Mouse (Mus musculus) activated CD4-positive, CD25-positive, alpha-beta regulatory T cell, adult 9 weeks (primary cell): ENCODE measurements around the gene Ntn3. TPM values are rescaled to one million over a fixed set of nuclear protein-coding genes. Genes with fewer than 3 reads are reported as not detected.

ENCODE experiments used
- polyA plus RNA-seq: library from polyadenylated mRNA; unstranded; fragments of 100-300 nt; shearing (Covaris generic); gene quantifications from one replicate; pipeline ENCODE4 v1.2.1, GENCODE M21; 2017

Gene Ntn3
- polyA plus RNA-seq, result not detected

DNA sequence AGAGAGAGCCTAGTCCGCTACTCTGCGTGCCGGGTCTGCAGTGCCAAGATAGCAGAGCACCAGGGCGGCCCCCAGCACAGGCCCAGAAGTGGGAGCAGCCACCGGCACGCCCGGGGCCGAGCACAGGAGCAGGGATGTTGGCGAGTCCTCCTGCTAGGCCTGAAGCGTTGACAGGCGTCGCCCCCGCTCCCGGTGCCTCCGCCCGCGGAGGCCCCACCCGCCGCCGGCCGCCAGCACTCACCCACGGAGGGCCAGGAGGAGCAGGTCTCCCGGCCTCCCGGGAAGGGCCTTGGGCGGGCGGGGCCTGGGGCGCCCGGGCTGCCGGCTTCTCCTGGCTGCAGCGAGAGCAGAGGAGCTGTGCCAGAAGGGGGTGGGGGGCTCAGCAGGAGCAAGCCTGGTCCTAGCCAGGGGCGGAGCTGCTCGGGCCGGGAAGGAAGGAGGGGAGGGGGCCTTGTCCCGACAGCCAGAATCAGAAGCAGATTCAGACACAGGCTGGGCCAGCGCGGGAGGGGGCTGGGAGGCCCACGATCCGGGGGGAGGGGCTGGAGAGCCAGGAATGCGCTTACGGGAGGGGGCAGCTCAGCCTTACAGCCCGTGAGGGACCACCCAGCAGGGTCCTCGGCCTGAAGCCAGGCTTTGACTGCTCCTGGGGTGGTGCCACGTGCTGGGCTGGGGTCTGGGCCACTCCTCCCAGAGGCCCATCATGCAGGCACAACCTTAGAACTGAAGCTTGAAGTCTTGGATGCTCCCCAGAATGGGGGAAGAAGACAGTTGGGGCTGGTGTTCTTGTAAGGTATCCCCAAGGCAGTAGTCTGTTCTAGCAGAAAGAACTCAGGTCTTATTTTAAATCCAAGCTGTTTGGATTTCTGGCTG is at the start of gene Ntn3:
Gene Ntn3 (minus strand): TSS at position 489 of the 873 bp plus-strand sequence.

DNA sequence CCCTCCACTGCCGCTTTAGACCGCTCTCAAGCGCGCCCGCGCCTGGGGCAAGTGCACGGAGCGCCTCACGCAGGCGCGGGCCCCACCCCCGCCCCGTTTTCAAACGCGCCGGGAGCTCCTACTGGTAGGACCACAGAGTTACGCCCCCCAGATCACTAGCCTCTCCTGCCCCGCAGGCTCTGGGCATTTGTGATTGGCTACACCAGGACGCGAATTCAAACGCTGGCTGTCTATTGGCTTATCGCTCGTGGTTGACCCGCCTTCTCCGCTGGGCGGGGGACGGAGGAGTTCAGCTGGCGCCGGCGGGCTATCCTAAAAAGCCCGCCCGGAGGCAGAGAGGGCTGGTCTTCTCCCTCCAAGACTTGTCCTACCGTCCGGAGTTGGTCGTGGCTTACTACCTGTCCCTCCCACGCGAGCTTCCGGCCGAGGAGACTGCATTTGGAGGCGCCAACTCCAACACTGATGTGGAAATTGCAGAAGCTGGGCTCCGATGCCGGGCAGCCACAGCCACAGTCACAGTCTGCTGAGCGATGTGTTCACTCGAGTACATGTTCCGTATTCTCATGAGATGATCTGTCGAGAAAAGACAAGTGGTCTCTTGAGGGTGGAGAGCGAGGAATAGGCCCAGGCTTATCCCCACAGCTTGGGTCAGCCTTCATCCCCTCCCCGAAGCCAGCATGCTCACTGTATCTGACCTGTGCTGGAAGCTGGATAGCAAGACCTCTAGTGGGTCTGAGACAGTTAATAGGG is 42.2 kb upstream of the Ntn3 start, which contains the start of gene Ccnf:
Gene Ccnf (minus strand): TSS at position 165 of the 750 bp plus-strand sequence.

DNA sequence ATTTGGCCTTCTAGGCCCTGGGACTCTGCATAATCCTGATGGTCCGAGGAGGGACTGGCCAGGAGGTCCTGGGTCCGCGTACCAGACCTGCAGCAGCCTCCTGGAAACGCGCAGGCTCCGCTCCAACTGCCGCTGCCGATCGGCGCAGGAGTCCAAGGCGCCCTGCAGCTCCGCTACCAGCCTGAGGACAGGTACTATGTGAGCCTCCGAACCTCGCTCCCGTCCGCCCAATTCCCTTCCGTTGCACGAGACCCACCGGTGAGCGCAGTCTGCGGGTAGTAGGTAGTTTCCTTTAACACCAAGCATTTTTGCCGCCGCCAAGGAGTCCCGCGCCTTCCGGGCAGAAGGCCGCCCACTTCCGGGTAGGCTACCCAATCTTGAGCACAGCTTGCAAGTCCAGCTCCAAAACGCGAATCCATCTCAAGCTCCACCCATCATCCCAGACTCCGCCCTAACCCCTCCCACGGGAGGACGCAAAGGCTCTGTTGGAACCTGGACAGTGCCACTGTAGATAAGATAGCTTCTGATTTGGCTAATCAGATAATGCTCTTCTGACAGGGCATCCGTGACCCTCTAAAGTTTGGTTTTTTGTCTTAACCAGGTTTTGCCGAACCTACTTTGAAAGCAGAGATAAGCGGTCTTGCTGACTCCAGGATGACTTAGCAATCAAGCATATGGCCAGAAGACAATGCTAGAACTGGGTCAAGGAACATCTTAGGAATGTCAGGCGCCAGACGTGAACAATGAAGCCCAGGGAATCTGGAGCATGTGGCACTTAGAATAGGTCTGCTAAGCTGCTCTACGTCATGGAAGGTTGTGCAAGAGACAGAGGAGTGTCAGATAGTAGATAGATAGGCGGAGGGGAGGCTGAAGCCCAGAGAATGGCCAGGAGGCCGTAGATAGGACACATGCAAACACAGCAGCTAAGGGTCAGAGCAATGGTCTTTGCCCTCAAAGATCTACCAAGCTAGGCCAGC is 11.4 kb upstream of the Ntn3 start, which contains the start of gene Tedc2:
Gene Tedc2 (minus strand): TSS at position 417 of the 977 bp plus-strand sequence.

DNA sequence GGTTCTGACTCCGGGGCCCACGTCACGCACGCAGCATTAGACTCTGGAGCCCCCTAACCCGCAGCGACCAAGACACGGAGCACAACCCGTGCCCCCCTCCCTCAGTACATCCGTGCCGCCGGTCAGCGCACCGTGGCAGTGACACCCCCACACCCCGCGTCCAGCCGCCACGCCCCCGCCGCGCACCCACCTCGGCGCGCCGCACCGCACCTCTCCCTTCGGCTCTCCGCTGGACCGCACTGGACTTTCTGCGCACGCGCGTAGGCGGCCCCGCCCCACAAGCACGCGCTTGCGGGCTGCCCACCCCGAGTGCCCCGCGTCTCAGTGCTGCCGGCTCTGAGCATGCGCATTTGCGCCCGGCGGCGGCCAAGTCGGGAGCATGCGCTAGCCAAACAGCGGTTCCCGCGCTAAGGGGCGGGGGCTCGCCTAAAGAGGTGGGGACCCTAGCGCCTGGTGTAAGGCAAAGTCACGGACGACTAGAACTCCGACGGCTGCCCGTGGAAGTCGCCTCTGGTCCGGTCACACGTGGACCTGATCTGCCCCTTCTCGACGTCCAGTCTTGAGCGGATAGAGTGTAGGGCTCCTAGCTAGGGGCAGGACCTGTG is 3.9 kb downstream of the Ntn3 start, which contains the start of gene Tbc1d24:
Gene Tbc1d24 (minus strand): TSS at position 279 of the 605 bp plus-strand sequence.

DNA sequence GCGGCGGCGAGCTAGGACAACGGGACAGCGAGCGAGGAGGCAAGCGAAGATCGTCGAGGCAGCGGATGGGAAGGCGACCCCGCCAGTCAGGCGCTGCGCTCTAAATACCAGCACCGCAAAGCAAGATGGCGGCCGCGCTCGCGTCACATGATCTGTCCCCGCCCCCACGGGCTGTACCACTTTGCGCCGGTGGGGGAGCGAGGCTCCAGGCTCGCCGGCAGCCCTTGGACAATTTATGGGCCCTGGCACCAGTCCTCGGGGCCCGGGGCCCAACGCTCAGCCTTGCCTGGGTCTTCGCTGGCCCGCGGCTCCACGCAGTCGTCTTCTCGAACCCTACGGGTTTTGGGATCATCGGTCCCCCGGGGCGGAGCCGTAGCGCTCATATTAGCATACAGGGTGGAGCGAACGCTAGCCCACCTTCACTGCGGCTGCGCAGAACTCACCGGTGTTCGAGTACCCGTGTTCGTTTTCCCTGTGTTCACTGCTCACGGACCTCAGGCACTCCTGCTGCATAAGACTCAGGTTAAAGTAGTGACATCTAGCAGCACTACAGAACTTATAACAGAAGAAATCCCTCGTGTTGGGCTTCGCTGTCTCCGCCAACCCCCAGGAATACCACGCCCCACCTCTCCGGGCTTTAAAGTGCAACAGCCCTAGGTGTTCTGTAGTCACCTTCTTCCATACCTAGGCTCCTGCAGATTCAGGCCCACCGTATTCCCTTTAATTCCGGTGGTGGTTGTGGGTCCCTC is 39.8 kb downstream of the Ntn3 start, which contains the start of gene Atp6v0c:
Gene Atp6v0c (minus strand): TSS at position 386 of the 749 bp plus-strand sequence.

DNA sequence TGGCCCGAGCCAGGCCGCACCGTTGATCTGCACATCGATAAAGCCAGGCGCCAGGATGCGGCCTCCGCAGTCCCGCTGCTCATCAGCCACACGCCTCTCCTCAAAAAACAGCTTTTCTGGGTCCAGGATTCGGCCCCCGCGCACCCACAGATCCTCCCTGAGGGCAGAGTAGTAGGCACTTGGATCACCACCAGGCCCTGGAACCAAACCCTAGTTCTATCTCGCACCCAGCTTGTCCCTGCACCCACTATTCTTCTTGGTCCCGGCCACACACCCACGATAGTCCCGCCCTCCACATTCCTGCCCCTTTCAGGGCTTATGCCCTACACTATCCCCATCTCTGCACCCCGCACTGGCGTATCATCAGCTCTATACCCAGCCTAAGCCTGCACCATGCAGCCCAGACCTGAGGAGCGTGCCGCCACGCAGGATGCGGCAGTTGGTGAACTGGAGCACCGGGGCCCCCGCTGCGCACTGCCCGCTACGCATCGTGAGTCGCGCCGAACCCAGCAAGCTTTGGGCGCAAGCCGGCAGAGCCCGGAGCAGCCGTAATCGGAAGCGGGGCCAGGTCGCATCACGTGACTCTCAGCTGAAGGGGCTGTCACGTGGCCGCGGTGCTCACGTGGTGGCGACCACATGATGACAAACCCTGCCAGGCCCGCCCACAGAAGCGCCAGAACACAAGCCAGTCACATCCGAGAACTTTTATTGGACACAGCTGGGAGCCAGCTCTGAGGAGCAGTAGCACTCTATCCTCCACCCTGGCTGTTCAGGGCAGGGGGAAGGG is 46.0 kb downstream of the Ntn3 start, which contains the start of gene Amdhd2:
Gene Amdhd2 (minus strand): TSS at position 591 of the 787 bp plus-strand sequence.

Other genes starting within 250 kb of the Ntn3 start
- gene Prss30, start 229.0 kb downstream of the Ntn3 start, polyA plus RNA-seq, result 0.61 TPM
- gene Prss22, start 211.4 kb downstream of the Ntn3 start, polyA plus RNA-seq, result not detected
- 0.88 TPM for gene Prss27, start 171.4 kb downstream of the Ntn3 start, polyA plus RNA-seq
- 8.6 TPM for gene Kctd5, start 136.0 kb downstream of the Ntn3 start, polyA plus RNA-seq
- 59.4 TPM for gene Pdpk1, start 58.6 kb downstream of the Ntn3 start, polyA plus RNA-seq
- 43.3 TPM for gene Amdhd2, start 45.8 kb downstream of the Ntn3 start, polyA plus RNA-seq
- gene Atp6v0c, start 39.8 kb downstream of the Ntn3 start, polyA plus RNA-seq, result 362 TPM
- gene Tbc1d24, start 4.0 kb downstream of the Ntn3 start, polyA plus RNA-seq, result 1.1 TPM
- 5.1 TPM for gene Tedc2, start 11.3 kb upstream of the Ntn3 start, polyA plus RNA-seq
- 7.1 TPM for gene Ccnf, start 42.0 kb upstream of the Ntn3 start, polyA plus RNA-seq
- gene Abca17, start 141.5 kb upstream of the Ntn3 start, polyA plus RNA-seq, result 0.39 TPM
- 41.4 TPM for gene Abca3, start 142.4 kb upstream of the Ntn3 start, polyA plus RNA-seq
- 194 TPM for gene Rnps1, start 205.0 kb upstream of the Ntn3 start, polyA plus RNA-seq
- 90.8 TPM for gene Eci1, start 217.1 kb upstream of the Ntn3 start, polyA plus RNA-seq
- 5.3 TPM for gene Dnase1l2, start 233.6 kb upstream of the Ntn3 start, polyA plus RNA-seq